Comparison of ENCODE assay signal across 24 mouse cellular contexts in genomic region chr6:52103661-52104060, GRCm38 (mm10). TPM values are rescaled to one million over a fixed set of nuclear protein-coding genes. Genes with fewer than 3 reads are reported as not detected.
DNase-seq lines count a peak whose midpoint lies in the region; ATAC-seq lines count a peak whose summit lies in the region.
"Had no signal": no experiment of that assay in that cellular context is flagged by ENCODE, and none has a peak within 500 bp of the region (broad histone marks: within the 10 kb centered on the region; RNA-seq: fewer than 3 reads in every experiment).

No protein-coding gene starts in this region.

- peak; percentile 66 for DNase-seq in heart, adult 11 months
- no peak for DNase-seq in heart, postnatal 4 days
- peak; percentile 87 to 88 for DNase-seq in kidney, adult 8-10 months
- DNase-seq in kidney, postnatal 10 days = peak; percentile 56
- DNase-seq in layer of hippocampus, adult 9-10 months (ENCODE audit: low spot score) = no peak
- no peak for DNase-seq in spleen, postnatal 4 days (ENCODE audit: low spot score in 2 of 2)
- DNase-seq in cerebellum, adult 8-10 months = no peak
- DNase-seq: adrenal gland, postnatal 14 days; cerebellum, adult 9-11 months; gastrocnemius, adult 2 months; heart, postnatal 36 days; left cerebral cortex, postnatal 4 days; lung, postnatal 36 days; thymus, adult 2 months; thymus, postnatal 4 days had no signal

- no peak for ATAC-seq in erythroblast, adult 5-6 weeks (replicated peaks; ENCODE audit: low FRiP score, poor library complexity, severe bottlenecking)
- ATAC-seq: inflammation-experienced regulatory T-cells, adult 6 months; midbrain, embryonic 13.5 days had no signal

RNA-seq across cellular contexts. Expression of gene Hoxa1, which starts 54.5 kb away (rescaled TPM):
- under 1 TPM; 0.19 to 0.23 TPM for total RNA-seq in heart, postnatal 4 days (2021)
- total RNA-seq in erythroblast, adult 5-6 weeks (2015; ENCODE audit: low replicate concordance) = not detected in 2 replicates
- total RNA-seq in erythroblast, adult 5-6 weeks (2017; ENCODE audit: low replicate concordance) = not detected in 2 replicates
- total RNA-seq: common myeloid progenitor, adult 5-6 weeks; layer of hippocampus, adult 2 months; left cerebral cortex, adult 2 months; left cerebral cortex, postnatal 4 days; MEL; monocyte, adult 5-6 weeks; neutrophil, adult 5-6 weeks had no signal

Comparison
In these comparisons a context has a peak if more than half of its experiments do, and no peak if none do; other contexts are left out.
1. DNase-seq: peak in heart, adult 11 months (single experiment), kidney, adult 8-10 months (2 of 2) and kidney, postnatal 10 days (single experiment); none in heart, postnatal 4 days (single experiment), layer of hippocampus, adult 9-10 months (single experiment), spleen, postnatal 4 days (0 of 2) and cerebellum, adult 8-10 months (single experiment).